In the genomic region with DNA sequence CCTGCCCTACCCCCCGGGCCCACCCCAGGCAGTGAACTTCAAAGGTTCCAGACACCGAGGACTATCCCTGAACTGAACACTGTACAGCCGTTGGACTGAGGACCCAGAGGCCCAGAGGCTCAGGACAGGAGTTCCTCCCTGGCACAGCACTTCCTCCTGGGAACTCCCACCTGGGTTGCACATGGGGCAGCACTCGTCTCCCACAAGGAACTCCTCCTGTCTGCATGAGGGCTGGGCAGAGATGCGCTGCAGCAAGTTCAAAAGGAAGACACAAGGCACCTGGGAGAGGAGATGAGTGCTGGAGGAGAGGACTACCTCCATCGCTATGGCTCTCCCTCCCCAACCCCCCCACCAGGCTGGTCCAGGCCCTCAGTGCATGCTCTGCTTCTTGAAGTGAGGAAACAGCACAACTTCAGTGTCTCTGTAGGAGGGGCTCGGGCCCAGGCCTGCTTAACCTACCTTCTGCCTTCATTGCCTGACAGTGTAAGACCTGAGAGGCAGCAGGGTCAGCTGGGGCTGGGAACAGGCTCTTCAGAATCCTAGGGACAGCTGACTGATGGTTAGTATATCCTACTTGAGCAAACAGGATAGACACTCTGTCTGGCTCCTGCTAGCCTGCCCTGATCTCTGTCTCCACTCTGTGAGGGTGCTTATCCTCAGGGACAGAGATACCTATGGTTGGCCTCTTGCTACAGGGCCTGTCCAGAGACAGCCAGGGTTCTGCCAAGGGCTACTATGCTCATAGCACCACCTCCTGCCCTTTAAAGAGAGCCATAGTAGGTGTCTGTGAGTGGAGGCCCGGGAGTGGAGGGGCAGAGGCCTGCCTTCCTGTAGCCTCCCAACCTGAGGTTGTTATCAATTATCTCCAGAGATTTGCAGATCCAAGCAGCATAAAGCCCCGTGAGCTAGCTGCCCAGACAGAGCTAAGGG, we compare ENCODE assay signal across 8 mouse cellular contexts. TPM values are rescaled to one million over a fixed set of nuclear protein-coding genes. Genes with fewer than 3 reads are reported as not detected.
DNase-seq lines count a peak whose midpoint lies in the region; ATAC-seq lines count a peak whose summit lies in the region.

No protein-coding gene starts in this region.

- WGBS in forebrain, embryonic 10.5 days = 70% methylated on average over 9 of the region's 9 CpGs
- WGBS in forebrain, embryonic 12.5 days = 75% methylated on average over 9 of the region's 9 CpGs
- 65% methylated on average over 9 of the region's 9 CpGs for WGBS in midbrain, embryonic 11.5 days
- 74% methylated on average over 9 of the region's 9 CpGs for WGBS in midbrain, embryonic 15.5 days
- WGBS in liver, embryonic 13.5 days (ENCODE audit: insufficient replicate concordance) = 28% methylated on average over 9 of the region's 9 CpGs

- peak overlapping the region; percentile 16; the same call in 1 of the 2 replicates for H3K4me3 ChIP-seq in forebrain, embryonic 10.5 days
- H3K4me3 ChIP-seq in forebrain, embryonic 12.5 days (replicated peaks) = no peak overlapping the region
- H3K4me3 ChIP-seq in midbrain, embryonic 11.5 days (ENCODE audit: low read depth, low read length) = no peak overlapping the region
- H3K4me3 ChIP-seq in midbrain, embryonic 15.5 days = no peak overlapping the region
- peak overlapping the region; percentile 75 for H3K4me3 ChIP-seq in liver, embryonic 13.5 days (replicated peaks)

- DNase-seq in forebrain, embryonic 10.5 days (ENCODE audit: extremely low spot score, low spot score) = no peak
- no peak for DNase-seq in midbrain, embryonic 11.5 days (ENCODE audit: low spot score, missing footprints)
- peak; percentile 50 for DNase-seq in liver, embryonic 13.5 days
- peak; percentile 59 for DNase-seq in thymus, postnatal 25 days
- DNase-seq in frontal cortex, postnatal 10 days (ENCODE audit: low spot score in 2 of 2) = no peak
- DNase-seq in gastrocnemius, postnatal 36 days = no peak

- intact Hi-C loops in gastrocnemius, postnatal 36 days (cut with DNase I) = no loop called here

- 0 out of 2 replicates have a peak, but pooled peaks cover 3% of the 10 kb centered on the region for H3K9me3 ChIP-seq in forebrain, embryonic 10.5 days
- H3K9me3 ChIP-seq in forebrain, embryonic 12.5 days = no peaks in the 10 kb centered on the region
- H3K9me3 ChIP-seq in midbrain, embryonic 11.5 days (ENCODE audit: control insufficient read depth, low read length) = no peaks in the 10 kb centered on the region
- no peaks in the 10 kb centered on the region for H3K9me3 ChIP-seq in midbrain, embryonic 15.5 days
- no peaks in the 10 kb centered on the region for H3K9me3 ChIP-seq in liver, embryonic 13.5 days (replicated peaks)

- no peak for ATAC-seq in forebrain, embryonic 12.5 days (ENCODE audit: low FRiP score)
- ATAC-seq in midbrain, embryonic 11.5 days (ENCODE audit: low FRiP score) = no peak
- ATAC-seq in midbrain, embryonic 15.5 days (replicated peaks) = no peak
- peak; percentile 35 for ATAC-seq in liver, embryonic 13.5 days (ENCODE audit: low read depth)

- no peak overlapping the region for H3K4me2 ChIP-seq in forebrain, embryonic 12.5 days
- H3K4me2 ChIP-seq in midbrain, embryonic 11.5 days = no peak overlapping the region
- H3K4me2 ChIP-seq in midbrain, embryonic 15.5 days = no peak overlapping the region
- H3K4me2 ChIP-seq in liver, embryonic 13.5 days = peak overlapping the region; percentile 93

- peaks cover 26% of the 10 kb centered on the region for H3K4me1 ChIP-seq in forebrain, embryonic 10.5 days
- H3K4me1 ChIP-seq in forebrain, embryonic 12.5 days = peaks cover 4% of the 10 kb centered on the region
- H3K4me1 ChIP-seq in midbrain, embryonic 11.5 days (ENCODE audit: control insufficient read depth, insufficient read depth, low read length) = peaks cover 3% of the 10 kb centered on the region; the same call in 1 of the 2 replicates
- no peaks in the 10 kb centered on the region for H3K4me1 ChIP-seq in midbrain, embryonic 15.5 days
- peaks cover 78% of the 10 kb centered on the region for H3K4me1 ChIP-seq in liver, embryonic 13.5 days (replicated peaks)

- H3K27me3 ChIP-seq in forebrain, embryonic 10.5 days (ENCODE audit: poor library complexity, severe bottlenecking) = no peaks in the 10 kb centered on the region
- H3K27me3 ChIP-seq in forebrain, embryonic 12.5 days = 0 out of 2 replicates have a peak, but pooled peaks cover 5% of the 10 kb centered on the region
- H3K27me3 ChIP-seq in midbrain, embryonic 11.5 days (ENCODE audit: control insufficient read depth, insufficient read depth, low read length) = no peaks in the 10 kb centered on the region
- no peaks in the 10 kb centered on the region for H3K27me3 ChIP-seq in midbrain, embryonic 15.5 days (replicated peaks)
- no peaks in the 10 kb centered on the region for H3K27me3 ChIP-seq in liver, embryonic 13.5 days

- H3K27ac ChIP-seq in forebrain, embryonic 10.5 days = peak overlapping the region; percentile 79
- no peak overlapping the region; the same call in 1 of the 2 replicates for H3K27ac ChIP-seq in forebrain, embryonic 12.5 days
- no peak overlapping the region for H3K27ac ChIP-seq in midbrain, embryonic 11.5 days (ENCODE audit: low read depth, low read length)
- no peak overlapping the region for H3K27ac ChIP-seq in midbrain, embryonic 15.5 days
- peak overlapping the region; percentile 99 for H3K27ac ChIP-seq in liver, embryonic 13.5 days

- H3K9ac ChIP-seq in forebrain, embryonic 12.5 days = no peak overlapping the region
- peak overlapping the region; percentile 9; the same call in 1 of the 2 replicates for H3K9ac ChIP-seq in midbrain, embryonic 11.5 days (ENCODE audit: low read length)
- H3K9ac ChIP-seq in midbrain, embryonic 15.5 days = no peak overlapping the region
- peak overlapping the region; percentile 97 for H3K9ac ChIP-seq in liver, embryonic 13.5 days

- H3K36me3 ChIP-seq in forebrain, embryonic 10.5 days (replicated peaks) = no peaks in the 10 kb centered on the region
- H3K36me3 ChIP-seq in forebrain, embryonic 12.5 days (replicated peaks) = no peaks in the 10 kb centered on the region
- H3K36me3 ChIP-seq in midbrain, embryonic 11.5 days (ENCODE audit: control insufficient read depth, insufficient read depth, low read length) = no peaks in the 10 kb centered on the region
- no peaks in the 10 kb centered on the region for H3K36me3 ChIP-seq in midbrain, embryonic 15.5 days (replicated peaks)
- peaks cover 53% of the 10 kb centered on the region for H3K36me3 ChIP-seq in liver, embryonic 13.5 days

RNA-seq across cellular contexts. Expression of a gene that starts 1.1 kb away (rescaled TPM):
- polyA plus RNA-seq in forebrain, embryonic 10.5 days (2016; fragmentation: Nextera tagmentation; extraction: Ambion mirVana) = 0.68 and 0.93 TPM in 2 replicates
- 0.21 and 1.2 TPM in 2 replicates for polyA plus RNA-seq in forebrain, embryonic 12.5 days (2016; fragmentation: Nextera tagmentation; extraction: Ambion mirVana)
- polyA plus RNA-seq in midbrain, embryonic 11.5 days (2014; fragmentation: Nextera tagmentation; extraction: Ambion mirVana) = 0.93 and 1.2 TPM in 2 replicates
- 0.19 and 0.28 TPM in 2 replicates for polyA plus RNA-seq in midbrain, embryonic 15.5 days (2015; fragmentation: Nextera tagmentation; extraction: Ambion mirVana)
- 49.5 and 51.7 TPM in 2 replicates for polyA plus RNA-seq in liver, embryonic 13.5 days (2015; fragmentation: Nextera tagmentation; extraction: Ambion mirVana)
- total RNA-seq in gastrocnemius, postnatal 36 days (2021) = 1 to 10 TPM; 1.4 to 1.6 TPM

RNA-seq across cellular contexts. Expression of a gene that starts 28.3 kb away (rescaled TPM):
- polyA plus RNA-seq in forebrain, embryonic 10.5 days (2016; fragmentation: Nextera tagmentation; extraction: Ambion mirVana) = 36.1 and 36.3 TPM in 2 replicates
- 29.8 and 30.3 TPM in 2 replicates for polyA plus RNA-seq in forebrain, embryonic 12.5 days (2016; fragmentation: Nextera tagmentation; extraction: Ambion mirVana)
- 39.6 and 41.8 TPM in 2 replicates for polyA plus RNA-seq in midbrain, embryonic 11.5 days (2014; fragmentation: Nextera tagmentation; extraction: Ambion mirVana)
- 56.1 and 62.6 TPM in 2 replicates for polyA plus RNA-seq in midbrain, embryonic 15.5 days (2015; fragmentation: Nextera tagmentation; extraction: Ambion mirVana)
- 9.0 and 9.2 TPM in 2 replicates for polyA plus RNA-seq in liver, embryonic 13.5 days (2015; fragmentation: Nextera tagmentation; extraction: Ambion mirVana)
- total RNA-seq in gastrocnemius, postnatal 36 days (2021) = 100 to 1,000 TPM in 1 of 2 experiments, 10 to 100 TPM in 1; 89.1 to 111 TPM

RNA-seq across cellular contexts. Expression of a gene that starts 33.5 kb away (rescaled TPM):
- 272 and 295 TPM in 2 replicates for polyA plus RNA-seq in forebrain, embryonic 10.5 days (2016; fragmentation: Nextera tagmentation; extraction: Ambion mirVana)
- polyA plus RNA-seq in forebrain, embryonic 12.5 days (2016; fragmentation: Nextera tagmentation; extraction: Ambion mirVana) = 456 and 462 TPM in 2 replicates
- 456 and 535 TPM in 2 replicates for polyA plus RNA-seq in midbrain, embryonic 11.5 days (2014; fragmentation: Nextera tagmentation; extraction: Ambion mirVana)
- 116 and 149 TPM in 2 replicates for polyA plus RNA-seq in midbrain, embryonic 15.5 days (2015; fragmentation: Nextera tagmentation; extraction: Ambion mirVana)
- 0.08 and 0.23 TPM in 2 replicates for polyA plus RNA-seq in liver, embryonic 13.5 days (2015; fragmentation: Nextera tagmentation; extraction: Ambion mirVana)
- not detected for total RNA-seq in gastrocnemius, postnatal 36 days (2021)

RNA-seq across cellular contexts. Expression of a gene that starts 36.7 kb away (rescaled TPM):
- 46.8 and 51.8 TPM in 2 replicates for polyA plus RNA-seq in forebrain, embryonic 10.5 days (2016; fragmentation: Nextera tagmentation; extraction: Ambion mirVana)
- polyA plus RNA-seq in forebrain, embryonic 12.5 days (2016; fragmentation: Nextera tagmentation; extraction: Ambion mirVana) = 46.7 and 51.8 TPM in 2 replicates
- polyA plus RNA-seq in midbrain, embryonic 11.5 days (2014; fragmentation: Nextera tagmentation; extraction: Ambion mirVana) = 37.0 and 40.4 TPM in 2 replicates
- 44.3 and 44.9 TPM in 2 replicates for polyA plus RNA-seq in midbrain, embryonic 15.5 days (2015; fragmentation: Nextera tagmentation; extraction: Ambion mirVana)
- 23.9 and 27.0 TPM in 2 replicates for polyA plus RNA-seq in liver, embryonic 13.5 days (2015; fragmentation: Nextera tagmentation; extraction: Ambion mirVana)
- total RNA-seq in gastrocnemius, postnatal 36 days (2021) = 10 to 100 TPM; 30.5 to 33.2 TPM

RNA-seq across cellular contexts. Expression of a gene that starts 57.8 kb away (rescaled TPM):
- 0.09 and 0.14 TPM in 2 replicates for polyA plus RNA-seq in forebrain, embryonic 10.5 days (2016; fragmentation: Nextera tagmentation; extraction: Ambion mirVana)
- 0.08 and 0.19 TPM in 2 replicates for polyA plus RNA-seq in forebrain, embryonic 12.5 days (2016; fragmentation: Nextera tagmentation; extraction: Ambion mirVana)
- polyA plus RNA-seq in midbrain, embryonic 11.5 days (2014; fragmentation: Nextera tagmentation; extraction: Ambion mirVana) = 0.29 and 0.56 TPM in 2 replicates
- 0.31 and 0.49 TPM in 2 replicates for polyA plus RNA-seq in midbrain, embryonic 15.5 days (2015; fragmentation: Nextera tagmentation; extraction: Ambion mirVana)
- 2.4 TPM in 2 replicates for polyA plus RNA-seq in liver, embryonic 13.5 days (2015; fragmentation: Nextera tagmentation; extraction: Ambion mirVana)
- total RNA-seq in gastrocnemius, postnatal 36 days (2021) = under 1 TPM in 1 of 2 experiments, not detected in 1; 0.20 TPM

Comparison
In these comparisons a context has a peak if more than half of its experiments do, and no peak if none do; other contexts are left out.
1. H3K27ac ChIP-seq: peak in forebrain, embryonic 10.5 days (single experiment) and liver, embryonic 13.5 days (single experiment); none in forebrain, embryonic 12.5 days (single experiment), midbrain, embryonic 11.5 days (single experiment) and midbrain, embryonic 15.5 days (single experiment).
2. H3K4me3 ChIP-seq: peak in forebrain, embryonic 10.5 days (single experiment) and liver, embryonic 13.5 days (single experiment); none in forebrain, embryonic 12.5 days (single experiment), midbrain, embryonic 11.5 days (single experiment) and midbrain, embryonic 15.5 days (single experiment).
3. H3K9ac ChIP-seq: peak in midbrain, embryonic 11.5 days (single experiment) and liver, embryonic 13.5 days (single experiment); none in forebrain, embryonic 12.5 days (single experiment) and midbrain, embryonic 15.5 days (single experiment).
4. DNase-seq: peak in liver, embryonic 13.5 days (single experiment) and thymus, postnatal 25 days (single experiment); none in forebrain, embryonic 10.5 days (single experiment), midbrain, embryonic 11.5 days (single experiment), frontal cortex, postnatal 10 days (0 of 2) and gastrocnemius, postnatal 36 days (0 of 2).
5. RNA of a gene that starts 1.1 kb away (polyA plus RNA-seq): 49.5 to 51.7 TPM in liver, embryonic 13.5 days; 0.21 to 1.2 TPM in forebrain, embryonic 12.5 days, 0.68 to 0.93 TPM in forebrain, embryonic 10.5 days, 0.93 to 1.2 TPM in midbrain, embryonic 11.5 days and 0.19 to 0.28 TPM in midbrain, embryonic 15.5 days; every median in the first group is over 10 times any median in the second.
6. RNA of a gene that starts 33.5 kb away (polyA plus RNA-seq): 456 to 535 TPM in midbrain, embryonic 11.5 days, 456 to 462 TPM in forebrain, embryonic 12.5 days, 272 to 295 TPM in forebrain, embryonic 10.5 days and 116 to 149 TPM in midbrain, embryonic 15.5 days; 0.08 to 0.23 TPM in liver, embryonic 13.5 days; every median in the first group is over 10 times any median in the second.